Comparison of ENCODE assay signal across 11 mouse cellular contexts in genomic region chr17:14167594-14167993, GRCm38 (mm10). TPM values are rescaled to one million over a fixed set of nuclear protein-coding genes. Genes with fewer than 3 reads are reported as not detected.
DNase-seq lines count a peak whose midpoint lies in the region; ATAC-seq and TF ChIP-seq lines count a peak whose summit lies in the region.
"Had no signal": no experiment of that assay in that cellular context is flagged by ENCODE, and none has a peak within 500 bp of the region (broad histone marks: within the 10 kb centered on the region; RNA-seq: fewer than 3 reads in every experiment).

No protein-coding gene starts in this region.

- no peaks in the 10 kb centered on the region for H3K36me3 ChIP-seq in kidney, embryonic 15.5 days
- no peaks in the 10 kb centered on the region for H3K36me3 ChIP-seq in ES-Bruce4 (ENCODE audit: control insufficient read depth, insufficient read depth, low read length, poor library complexity, severe bottlenecking)
- H3K36me3 ChIP-seq: limb, embryonic 12.5 days had no signal

- H3K4me2 ChIP-seq in kidney, embryonic 15.5 days, result no peak overlapping the region
- H3K4me2 ChIP-seq: limb, embryonic 12.5 days had no signal

- intact Hi-C loops in left cerebral cortex, adult 2 months (cut with DNase I), result loop anchor here (5.0 kb wide), 1 partner anchor 35 kb away; the partner anchor contains the start of gene Dact2

- TF ChIP-seq EP300 in ES-Bruce4 (IDR thresholded peaks at IDR 0.05; ENCODE audit: insufficient read depth, low read depth, low read length), result no peak

- peak; percentile 62 to 67 for DNase-seq in cerebellum, postnatal 14 days
- peak; percentile 78 for DNase-seq in kidney, adult 18-20 months
- DNase-seq in kidney, postnatal 25 days, result peak; percentile 87 to 92
- DNase-seq in left cerebral cortex, adult 2 months (ENCODE audit: extremely low spot score in 1 of 2, low spot score in 2 of 2), result no peak
- DNase-seq: gastrocnemius, adult 2 months; heart, postnatal 36 days had no signal

- no peak overlapping the region for H3K27ac ChIP-seq in kidney, embryonic 15.5 days
- H3K27ac ChIP-seq in ES-Bruce4 (ENCODE audit: insufficient read depth, low read length), result peak overlapping the region; percentile 42
- H3K27ac ChIP-seq in left cerebral cortex, adult 2 months, result no peak overlapping the region; the same call in 1 of the 2 replicates
- H3K27ac ChIP-seq: gastrocnemius, adult 2 months; limb, embryonic 12.5 days had no signal

- ATAC-seq in cerebellum, adult (ENCODE audit: insufficient number of reproducible peaks, low FRiP score, low TSS enrichment), result no peak
- ATAC-seq in kidney, embryonic 15.5 days (replicated peaks; ENCODE audit: low FRiP score), result no peak
- no peak for ATAC-seq in monocyte, adult 5-6 weeks (replicated peaks; ENCODE audit: insufficient number of reproducible peaks, low FRiP score, low TSS enrichment, poor library complexity, severe bottlenecking)

- peaks cover 87% of the 10 kb centered on the region for H3K4me1 ChIP-seq in kidney, embryonic 15.5 days
- H3K4me1 ChIP-seq in ES-Bruce4 (ENCODE audit: control insufficient read depth, insufficient read depth, low read length), result peaks cover 20% of the 10 kb centered on the region

- no peak for TF ChIP-seq POLR2A in ES-Bruce4 (IDR thresholded peaks at IDR 0.05; ENCODE audit: insufficient read depth, low read length)

- H3K9me3 ChIP-seq in kidney, embryonic 15.5 days (replicated peaks), result no peaks in the 10 kb centered on the region
- no peaks in the 10 kb centered on the region for H3K9me3 ChIP-seq in ES-Bruce4 (replicated peaks; ENCODE audit: control insufficient read depth, insufficient read depth, low read length, poor library complexity, severe bottlenecking)
- H3K9me3 ChIP-seq: limb, embryonic 12.5 days had no signal

- WGBS in kidney, embryonic 15.5 days, result 52% methylated on average over 5 of the region's 5 CpGs

- no peak for TF ChIP-seq CTCF in ES-Bruce4 (IDR thresholded peaks at IDR 0.05; ENCODE audit: low read depth, low read length)
- no peak for TF ChIP-seq CTCF in left cerebral cortex, adult 2 months (IDR thresholded peaks at IDR 0.05)

- H3K9ac ChIP-seq in kidney, embryonic 15.5 days, result no peak overlapping the region
- no peak overlapping the region for H3K9ac ChIP-seq in ES-Bruce4 (ENCODE audit: low read depth, poor library complexity, severe bottlenecking)
- H3K9ac ChIP-seq: limb, embryonic 12.5 days had no signal

- no peak overlapping the region for H3K4me3 ChIP-seq in kidney, embryonic 15.5 days (replicated peaks)
- H3K4me3 ChIP-seq in ES-Bruce4 (ENCODE audit: low read depth, low read length), result no peak overlapping the region
- H3K4me3 ChIP-seq in left cerebral cortex, adult 2 months, result no peak overlapping the region
- H3K4me3 ChIP-seq: gastrocnemius, adult 2 months; limb, embryonic 12.5 days had no signal

- H3K27me3 ChIP-seq in kidney, embryonic 15.5 days, result peaks cover 18% of the 10 kb centered on the region; the same call in 1 of the 2 replicates
- H3K27me3 ChIP-seq in ES-Bruce4 (ENCODE audit: control insufficient read depth, insufficient read depth, low read length, poor library complexity, severe bottlenecking), result no peaks in the 10 kb centered on the region

RNA-seq across cellular contexts. Expression of gene Dact2, which starts 36.5 kb away (rescaled TPM):
- 11.8 and 12.9 TPM in 2 replicates for polyA plus RNA-seq in kidney, embryonic 15.5 days (2015; fragmentation: Nextera tagmentation; extraction: Ambion mirVana)
- 15.8 and 18.2 TPM in 2 replicates for polyA plus RNA-seq in ES-Bruce4 (2011; ENCODE audit: insufficient read depth, insufficient read length, low read depth, missing spikeins)
- total RNA-seq in monocyte, adult 5-6 weeks (2017), result not detected in 3 replicates
- total RNA-seq in left cerebral cortex, adult 2 months (2021), result 100 to 1,000 TPM in 1 of 2 experiments, 10 to 100 TPM in 1; 58.6 to 100 TPM

Comparison
In these comparisons a context has a peak if more than half of its experiments do, and no peak if none do; other contexts are left out.
1. DNase-seq: peak in cerebellum, postnatal 14 days (2 of 2), kidney, adult 18-20 months (single experiment) and kidney, postnatal 25 days (2 of 2); none in left cerebral cortex, adult 2 months (0 of 2).
2. RNA of gene Dact2, which starts 36.5 kb away (total RNA-seq): 58.6 to 100 TPM in left cerebral cortex, adult 2 months; not detected in monocyte, adult 5-6 weeks; every median in the first group is over 10 times any median in the second.